Mouse (Mus musculus) adrenal gland (tissue): Measurements from ENCODE around the gene Coro6.

Experiments
- intact Hi-C: fragments of 180-260 bp; cut with DNase I; formaldehyde crosslinking; loops from one replicate; pipeline ENCODE4 v1.15.1; 2025

Gene Coro6

DNA sequence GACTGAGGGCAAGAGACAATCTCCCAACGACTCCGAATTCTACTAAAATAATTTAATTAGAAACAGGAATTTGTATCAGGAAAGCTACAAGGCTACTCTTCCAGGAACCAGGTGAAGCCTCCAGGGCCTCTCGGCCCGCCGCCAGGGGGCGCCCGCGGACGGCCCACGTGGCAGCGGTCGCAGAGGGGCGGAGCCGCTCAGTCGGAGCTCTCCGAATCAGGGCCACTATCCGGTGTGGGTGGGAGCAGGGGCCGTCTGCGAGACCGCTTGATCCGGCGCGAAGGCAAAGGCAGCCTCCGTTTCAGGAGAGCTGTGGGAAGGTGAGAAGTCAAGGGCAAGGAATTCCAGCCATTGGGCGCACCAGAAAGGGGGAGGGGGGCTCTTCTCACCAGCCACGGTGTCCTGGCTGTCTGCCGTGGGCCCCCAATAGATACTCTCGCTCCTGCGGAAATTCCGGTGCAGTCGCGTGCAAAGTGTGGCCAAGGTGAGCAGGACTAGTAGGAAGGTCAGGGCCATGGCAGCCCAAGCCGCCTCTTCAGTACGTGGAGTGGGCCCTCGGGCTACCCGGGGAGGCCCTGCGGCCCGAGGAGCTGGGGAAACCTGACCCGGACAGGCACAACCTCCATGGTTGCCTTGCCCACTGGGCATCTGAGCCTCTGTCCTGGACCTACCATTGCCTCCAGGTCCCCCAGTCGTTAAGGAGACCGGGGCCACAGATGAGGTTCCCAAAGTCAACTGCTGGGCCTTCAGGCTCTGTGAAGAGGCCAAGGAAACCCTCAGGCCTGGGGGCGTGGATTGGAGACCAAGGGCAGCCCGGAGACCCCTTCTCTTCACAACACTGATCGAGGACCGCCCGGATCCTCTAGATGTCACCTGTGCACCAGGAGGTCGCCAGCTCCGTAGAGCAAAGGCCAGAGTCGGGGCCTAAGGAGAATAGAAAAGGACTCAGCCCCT, 46.1 kb downstream of the Coro6 start:
- intact Hi-C loops: loop anchor here (5.0 kb wide), 1 partner anchor 119 kb away; no protein-coding TSS in a partner anchor

DNA sequence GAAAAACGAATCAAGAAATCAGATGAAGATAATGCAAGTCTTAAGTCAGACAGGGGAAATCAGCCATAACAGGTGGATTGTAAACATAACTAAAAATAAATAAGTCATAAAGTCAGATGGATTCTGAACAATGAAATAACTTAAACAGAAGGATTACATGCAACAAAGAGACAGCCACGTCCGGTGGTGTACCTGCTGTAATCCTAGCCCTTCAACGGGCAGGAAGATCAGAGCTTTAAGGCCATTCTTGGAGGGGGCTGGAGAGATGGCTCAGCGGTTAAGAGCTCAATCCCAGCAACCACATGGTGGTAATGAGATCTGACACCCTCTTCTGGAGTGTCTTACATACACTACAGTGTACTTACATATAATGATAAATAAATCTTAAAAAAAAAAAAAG, 49.1 kb downstream of the Coro6 start:
- intact Hi-C loops: no loop called here

DNA sequence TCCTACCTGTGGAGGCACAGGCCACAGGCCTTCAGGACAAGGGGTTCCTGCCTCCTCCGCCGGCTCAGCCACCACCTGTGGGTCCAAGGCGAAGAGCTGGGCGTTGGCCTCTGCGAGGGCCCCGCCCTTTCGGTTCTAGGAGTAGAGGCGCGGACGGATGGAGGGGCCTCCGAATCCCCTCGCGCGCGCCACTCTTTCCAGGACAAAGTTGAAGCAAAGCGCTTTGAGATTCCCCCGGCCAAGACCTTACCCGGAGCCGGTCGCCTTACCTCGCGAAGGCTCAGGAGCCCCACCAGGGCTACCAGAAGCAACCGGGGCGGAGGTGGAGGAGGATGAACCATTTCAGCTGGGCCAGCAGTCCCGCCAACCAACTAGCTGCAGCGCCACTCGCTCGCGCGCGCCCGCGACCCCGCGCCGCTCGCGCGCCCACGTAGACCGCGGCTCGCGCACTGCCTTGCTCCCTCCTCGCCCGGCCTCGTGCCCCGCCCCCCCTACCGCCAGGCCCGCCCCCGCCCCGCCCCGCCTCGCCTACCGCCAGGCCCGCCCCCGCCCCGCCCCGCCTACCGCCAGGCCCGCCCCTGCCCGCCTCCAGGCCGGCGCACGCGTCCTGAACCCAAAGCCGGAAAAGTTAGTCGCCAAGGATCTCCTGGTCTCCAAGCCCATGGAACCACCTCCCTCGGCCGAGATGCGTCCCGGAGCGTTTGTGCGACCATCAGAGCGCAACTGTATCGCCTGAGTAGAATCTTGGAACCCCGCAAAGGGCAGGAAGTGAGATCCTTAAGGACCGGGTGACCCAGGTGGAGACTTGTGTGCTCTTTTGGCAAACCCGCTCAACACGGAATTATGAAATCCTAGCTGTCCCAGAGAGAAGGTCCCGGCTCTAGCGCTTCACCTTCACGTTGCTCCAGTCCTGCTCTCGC, 50.9 kb downstream of the Coro6 start:
- intact Hi-C loops: no loop called here

DNA sequence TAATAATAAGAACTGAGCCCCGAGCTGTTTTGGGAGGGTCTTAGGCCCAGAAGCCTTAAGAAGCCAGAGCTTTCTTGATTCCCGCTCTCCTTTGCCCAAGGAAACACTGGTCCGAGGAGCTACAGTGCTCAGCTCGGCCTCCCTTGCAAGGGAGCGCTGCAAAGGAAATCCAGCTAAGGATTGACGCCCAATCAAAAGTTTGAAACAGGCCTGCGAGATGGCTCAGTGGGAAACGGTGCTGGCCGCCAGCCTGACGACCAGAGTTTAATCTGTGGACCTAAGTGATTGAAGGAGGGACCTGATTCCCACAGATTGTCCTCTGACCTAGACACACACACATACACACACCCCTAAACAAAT, 51.6 kb downstream of the Coro6 start:
- intact Hi-C loops: no loop called here

DNA sequence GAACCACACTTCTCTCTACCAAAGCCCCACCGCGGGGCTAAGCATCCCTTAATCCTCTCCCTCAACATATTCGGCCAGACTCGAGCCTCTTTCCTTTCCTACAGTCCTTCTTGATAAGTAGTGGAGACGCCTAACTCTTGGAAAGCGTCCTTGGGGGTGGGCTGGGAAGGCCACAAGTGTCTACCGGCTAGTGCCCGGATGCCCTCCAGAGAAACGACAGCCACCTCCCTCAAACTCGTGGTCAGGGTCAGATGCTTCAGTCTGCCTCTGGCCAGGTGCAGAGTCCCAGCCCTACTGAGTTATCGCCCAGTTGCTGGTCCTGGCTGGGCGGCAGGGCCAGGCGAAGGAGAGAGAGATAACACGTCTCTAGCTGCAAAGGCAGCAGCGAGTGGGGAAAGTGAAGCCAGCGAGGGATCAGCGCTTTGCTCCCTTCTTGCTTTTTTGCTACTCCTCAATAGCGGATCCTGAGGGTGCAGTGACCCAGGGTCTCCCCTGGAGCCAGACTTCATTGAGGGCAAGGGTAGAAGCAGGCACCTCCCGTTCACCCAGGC, 52.1 kb downstream of the Coro6 start:
- intact Hi-C loops: no loop called here

DNA sequence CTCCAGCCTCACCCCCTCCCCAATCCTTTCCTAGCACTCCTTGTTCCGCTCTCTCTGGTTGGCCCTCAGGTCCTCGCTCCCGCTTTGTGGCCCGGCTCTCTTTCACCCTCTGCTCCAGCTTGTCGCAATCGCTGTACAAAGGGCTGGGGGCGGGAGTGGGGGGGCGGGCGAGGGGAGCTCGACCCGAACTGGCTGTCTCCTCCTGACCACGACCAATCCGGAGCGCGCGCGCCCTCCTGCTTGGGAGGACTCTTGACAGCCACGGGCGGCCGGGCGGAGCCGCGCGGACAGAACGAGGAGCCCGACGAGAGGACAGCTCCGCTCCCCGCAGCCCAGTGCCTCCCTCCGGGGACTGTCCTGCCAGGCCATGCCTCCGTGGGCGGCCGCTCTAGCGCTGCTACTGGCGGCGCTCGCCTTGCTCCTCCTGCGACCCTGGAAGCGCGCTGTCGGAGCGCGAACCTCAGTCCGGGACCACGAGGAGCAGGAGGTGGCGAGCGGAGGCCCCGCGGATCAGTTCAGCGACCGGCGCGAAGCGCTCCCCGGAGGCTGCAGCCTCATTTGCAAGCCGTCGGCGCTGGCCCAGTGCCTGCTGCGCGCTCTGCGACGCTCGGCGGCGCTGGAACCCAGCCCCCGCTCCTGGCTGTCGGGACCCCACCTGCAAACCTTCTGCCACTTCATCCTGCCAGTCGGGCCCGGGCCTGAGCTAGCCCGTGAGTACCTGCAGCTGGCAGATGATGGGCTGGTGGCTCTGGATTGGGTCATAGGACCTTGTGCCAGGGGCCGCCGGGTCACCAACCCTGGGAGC, 52.8 kb downstream of the Coro6 start, which contains the start of gene Abhd15:
Gene Abhd15, plus strand, starts transcription at position 290 of the 805 bp plus-strand sequence.
- intact Hi-C loops: no loop called here

DNA sequence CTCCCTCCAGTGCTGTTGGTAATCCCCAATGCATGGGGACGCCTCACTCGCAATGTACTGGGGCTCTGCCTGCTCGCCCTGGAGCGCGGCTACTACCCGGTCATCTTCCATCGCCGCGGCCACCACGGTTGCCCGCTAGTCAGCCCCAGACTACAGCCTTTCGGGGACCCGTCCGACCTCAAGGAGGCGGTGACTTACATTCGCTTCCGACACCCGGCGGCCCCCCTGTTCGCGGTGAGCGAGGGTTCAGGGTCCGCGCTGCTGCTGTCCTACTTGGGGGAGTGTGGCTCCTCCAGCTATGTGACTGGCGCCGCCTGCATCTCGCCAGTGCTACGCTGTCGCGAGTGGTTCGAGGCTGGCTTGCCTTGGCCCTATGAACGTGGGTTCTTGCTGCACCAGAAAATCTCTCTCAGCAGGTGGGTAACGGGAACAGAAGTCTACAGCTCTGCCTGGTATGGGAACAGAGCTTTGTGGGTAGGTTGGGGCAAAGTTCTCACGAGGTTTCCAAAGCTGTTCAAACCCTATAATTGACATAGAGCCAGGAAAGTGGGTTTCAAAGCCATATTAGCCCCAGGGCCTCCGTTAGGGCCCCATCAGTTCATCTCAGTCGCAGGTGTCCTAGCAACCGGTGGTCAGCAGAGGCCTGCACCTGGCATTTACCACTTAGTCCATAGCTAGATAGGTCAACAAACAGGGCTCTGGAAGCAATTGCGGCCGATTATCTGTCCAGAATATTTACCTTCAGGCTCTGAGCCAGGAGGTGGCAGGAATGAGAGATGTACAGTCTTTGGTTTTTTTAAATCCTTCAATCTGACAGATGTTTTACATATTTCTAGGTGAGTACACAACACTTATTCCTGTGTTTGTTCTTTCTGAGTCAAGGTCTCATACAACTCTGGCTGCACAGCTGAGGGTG, 53.7 kb downstream of the Coro6 start, which contains the start of gene Trp53i13:
Gene Trp53i13, minus strand, starts transcription at position 344 of the 916 bp plus-strand sequence.
- intact Hi-C loops: no loop called here

DNA sequence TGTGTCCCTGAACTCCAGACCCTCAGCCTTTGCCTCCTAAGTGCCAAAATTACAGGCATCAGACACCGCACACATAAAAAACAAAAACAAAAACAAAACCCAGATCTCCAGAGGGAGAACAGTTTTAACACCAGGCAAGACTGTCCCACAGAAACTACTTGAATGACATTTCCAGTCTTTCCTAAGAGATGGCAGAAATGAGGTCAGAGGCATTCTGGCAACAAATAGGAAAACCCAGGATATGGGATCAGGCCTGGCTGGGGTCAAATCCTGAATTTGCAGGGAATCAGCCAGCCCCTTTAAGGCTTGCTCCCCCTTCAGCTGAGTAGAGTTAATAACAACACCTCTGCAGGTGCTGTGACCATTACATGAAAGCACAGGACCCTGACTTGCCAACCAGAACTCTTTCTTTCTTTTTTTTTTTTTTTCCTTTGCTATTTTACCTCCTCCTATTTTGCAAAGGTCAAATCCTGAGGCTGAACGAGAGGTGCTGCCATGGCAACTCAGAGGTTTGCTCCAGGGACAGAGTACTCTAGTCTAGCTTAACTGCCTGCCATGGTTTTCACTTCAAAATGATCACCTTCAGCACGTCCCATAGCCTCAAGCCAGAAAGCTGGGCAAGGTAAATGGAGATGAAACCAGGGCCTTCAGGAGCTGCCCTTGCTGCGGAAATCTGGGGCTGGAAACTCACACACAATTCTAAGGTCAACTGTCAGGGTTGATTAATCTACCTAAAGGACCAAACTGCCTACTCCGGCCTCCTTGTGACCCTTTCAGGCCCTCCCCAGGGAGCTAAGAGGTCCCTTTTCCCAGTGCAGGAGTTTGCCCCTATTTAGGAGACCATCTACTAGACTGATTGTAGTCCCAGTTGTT, 54.6 kb downstream of the Coro6 start:
- intact Hi-C loops: no loop called here

DNA sequence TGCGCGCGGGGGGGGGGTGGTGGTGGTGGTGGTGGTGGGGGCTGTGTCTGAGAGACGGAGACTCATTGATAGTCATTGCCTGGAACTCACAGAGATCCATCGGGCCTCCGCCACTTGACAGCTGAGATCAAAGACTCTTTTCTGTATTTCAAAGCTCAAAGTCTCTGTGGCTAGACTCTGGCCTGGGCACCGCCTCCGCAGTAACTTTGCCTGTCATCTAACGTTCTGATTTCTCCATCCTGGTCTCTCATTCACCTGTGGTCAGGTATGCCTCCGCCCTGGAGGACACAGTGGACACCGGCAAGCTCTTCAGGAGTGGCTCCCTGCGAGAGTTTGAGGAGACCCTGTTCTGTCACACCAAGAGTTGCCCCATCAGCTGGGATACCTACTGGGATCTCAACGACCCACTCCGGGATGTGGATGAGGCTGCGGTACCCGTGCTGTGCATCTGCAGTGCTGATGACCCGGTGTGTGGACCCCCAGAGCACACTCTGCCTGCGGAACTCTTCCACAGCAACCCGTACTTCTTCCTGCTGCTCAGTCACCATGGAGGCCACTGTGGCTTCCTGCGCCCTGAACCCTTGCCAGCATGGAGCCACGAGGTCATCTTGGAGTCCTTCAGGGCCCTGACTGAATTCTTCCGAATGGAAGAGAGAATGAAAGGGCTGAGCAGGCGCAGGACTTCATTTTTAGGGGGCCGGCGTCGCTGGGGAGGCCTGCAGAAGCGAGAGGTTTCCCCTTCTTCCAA, 56.0 kb downstream of the Coro6 start:
- intact Hi-C loops: no loop called here

DNA sequence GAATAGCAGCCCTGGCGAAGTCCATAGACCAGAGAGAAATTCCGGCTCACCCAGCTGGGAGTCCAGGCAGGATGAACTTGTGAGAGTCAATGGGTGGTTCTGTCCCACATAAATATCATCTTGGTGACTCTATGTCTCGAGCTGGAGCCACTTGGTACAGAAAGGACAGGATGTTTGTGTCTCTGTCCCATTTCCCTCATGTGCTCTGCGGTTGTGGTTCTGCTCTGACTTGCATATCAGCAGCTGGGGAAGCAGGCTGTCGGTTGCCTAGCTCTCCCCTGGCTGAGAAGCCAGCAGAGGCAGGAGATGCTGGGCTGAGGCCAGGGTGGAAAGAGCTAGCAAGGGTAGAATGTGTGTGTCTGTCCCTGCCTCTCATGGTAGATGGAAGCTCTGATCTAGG, 56.8 kb downstream of the Coro6 start, which contains the start of gene Gm10392:
Gene Gm10392, minus strand, starts transcription at position 156 of the 400 bp plus-strand sequence.
- intact Hi-C loops: no loop called here
